Mouse (Mus musculus) Muller cell, postnatal 12 days (primary cell): ENCODE results near the gene Serping1.

Source experiments
- DNase-seq: peaks from one replicate; pipeline ENCODE4 v3.0.0-alpha.2; 2015; ENCODE audit errors: inconsistent ontology term

Serping1 gene

DNA sequence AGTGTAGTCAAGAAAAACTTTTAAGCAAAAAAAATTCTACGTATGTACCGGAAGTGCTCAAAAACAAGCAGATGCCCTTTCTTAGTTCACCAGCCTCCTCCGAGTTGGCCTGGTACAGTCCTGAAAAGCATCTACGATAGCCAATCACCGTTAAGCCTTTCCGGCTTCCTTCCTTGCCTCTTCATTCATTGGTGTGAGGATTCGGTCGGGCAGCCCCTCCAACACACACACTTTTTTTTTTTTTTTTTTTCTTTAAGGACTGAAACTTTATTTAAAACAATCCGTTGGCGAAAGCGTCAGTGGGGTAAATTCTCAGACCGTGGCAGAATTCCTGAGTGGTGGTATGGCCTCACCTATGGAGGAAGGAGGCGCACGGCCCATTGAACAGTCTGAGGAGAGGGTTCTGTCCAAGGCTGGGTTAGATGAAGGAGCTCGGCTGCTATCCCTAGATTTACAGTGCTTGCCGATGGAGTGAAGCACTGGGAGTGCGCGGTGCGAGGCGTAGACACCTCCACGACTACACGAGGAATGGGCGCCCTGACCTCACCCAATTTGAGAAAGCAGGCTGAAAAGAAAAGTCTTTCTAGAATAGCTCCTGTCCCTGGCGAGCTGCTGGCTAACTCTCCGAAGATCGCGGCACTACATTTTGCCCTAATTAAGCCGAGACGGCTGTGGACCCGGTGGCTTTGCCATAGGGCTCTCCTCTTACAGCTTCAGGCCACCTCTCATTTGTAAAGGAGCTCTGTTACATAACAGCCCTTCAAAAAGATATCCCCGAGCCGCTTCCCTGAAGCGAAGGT, 59.5 kb downstream of the Serping1 start:
- DNase-seq, result no peak
